Mouse (Mus musculus) thymus, adult 2 months (tissue): Measurements from ENCODE around the gene Spag16.

Experiments
- CTCF ChIP-seq: fragments of 200-500 bp; IDR thresholded peaks from 2 replicates; pipeline ENCODE4 v1.5.1; 2012; ENCODE audit warnings: mild to moderate bottlenecking, control low read depth, low read length, moderate library complexity, borderline replicate concordance; ENCODE audit not compliant: control insufficient read depth, poor library complexity, insufficient read depth; ENCODE audit errors: extremely low read depth
- POLR2A ChIP-seq: fragments of 200-500 bp; IDR thresholded peaks from 2 replicates; pipeline ENCODE4 v1.6.1; 2012; ENCODE audit warnings: mild to moderate bottlenecking, low read length, control low read depth, moderate library complexity; ENCODE audit not compliant: control insufficient read depth, poor library complexity, insufficient read depth; ENCODE audit errors: extremely low read depth

DNA sequence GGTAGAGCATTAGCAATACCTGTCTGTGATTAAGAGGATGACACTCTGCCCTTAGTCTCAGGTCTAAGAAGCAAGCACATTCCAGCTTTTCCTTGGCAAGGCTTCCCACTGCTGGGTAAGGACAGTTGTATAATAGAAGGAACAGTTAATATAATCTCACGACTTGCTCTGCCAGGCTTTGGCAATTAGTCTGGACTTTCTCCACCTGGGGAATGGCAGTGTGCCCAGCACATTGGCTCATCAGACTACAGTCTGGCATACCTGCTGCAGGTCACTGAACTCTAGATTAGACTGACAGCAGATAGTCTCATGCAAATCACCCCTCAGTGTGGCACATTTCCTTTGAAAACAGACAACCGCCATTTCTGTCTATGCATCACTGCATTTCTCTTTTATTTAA is 865.8 kb downstream of the Spag16 start:
- TF ChIP-seq POLR2A (no peak), CTCF (no peak)
